Mouse (Mus musculus): ENCODE data around the gene Mpv17.

Gene Mpv17

GRCm38 (mm10) chr5:31154152-31154553 is at the start of gene Mpv17:
Gene Mpv17, minus strand, starts transcription at chr5:31154251.
- in situ Hi-C loops (cut with MboI; ENCODE audit: low pct_unique_long_range_greater_than_20kb in 1 of 2, low sequenced_read_pairs in 2 of 2, unreplicated experiment in 1 of 2), result no loop called here

- in situ Hi-C loops (cut with MboI; ENCODE audit: low pct_unique_long_range_greater_than_20kb in 1 of 2, low sequenced_read_pairs in 2 of 2, unreplicated experiment in 1 of 2), result no loop called here
Observed at GRCm38 (mm10) chr5:31202933-31203332, 48.9 kb upstream of the Mpv17 start.

- in situ Hi-C loops (cut with MboI; ENCODE audit: low pct_unique_long_range_greater_than_20kb in 1 of 2, low sequenced_read_pairs in 2 of 2, unreplicated experiment in 1 of 2), result no loop called here
Observed at GRCm38 (mm10) chr5:31201742-31202590, 47.9 kb upstream of the Mpv17 start, which contains the start of gene Zfp513. Gene Zfp513, minus strand, starts transcription at chr5:31202303.

- in situ Hi-C loops (cut with MboI; ENCODE audit: low pct_unique_long_range_greater_than_20kb in 1 of 2, low sequenced_read_pairs in 2 of 2, unreplicated experiment in 1 of 2), result no loop called here
Observed at GRCm38 (mm10) chr5:31201042-31201741, 47.1 kb upstream of the Mpv17 start.

- in situ Hi-C loops (cut with MboI; ENCODE audit: low pct_unique_long_range_greater_than_20kb in 1 of 2, low sequenced_read_pairs in 2 of 2, unreplicated experiment in 1 of 2), result no loop called here
Observed at GRCm38 (mm10) chr5:31200327-31200768, 46.3 kb upstream of the Mpv17 start.

GRCm38 (mm10) chr5:31199893-31200292 is 45.8 kb upstream of the Mpv17 start:
- in situ Hi-C loops (cut with MboI; ENCODE audit: low pct_unique_long_range_greater_than_20kb in 1 of 2, low sequenced_read_pairs in 2 of 2, unreplicated experiment in 1 of 2), result no loop called here

GRCm38 (mm10) chr5:31199321-31199892 is 45.4 kb upstream of the Mpv17 start:
- in situ Hi-C loops (cut with MboI; ENCODE audit: low pct_unique_long_range_greater_than_20kb in 1 of 2, low sequenced_read_pairs in 2 of 2, unreplicated experiment in 1 of 2), result no loop called here

GRCm38 (mm10) chr5:31198616-31199320 is 44.7 kb upstream of the Mpv17 start:
- in situ Hi-C loops (cut with MboI; ENCODE audit: low pct_unique_long_range_greater_than_20kb in 1 of 2, low sequenced_read_pairs in 2 of 2, unreplicated experiment in 1 of 2), result no loop called here

GRCm38 (mm10) chr5:31198170-31198569 is 44.1 kb upstream of the Mpv17 start:
- in situ Hi-C loops (cut with MboI; ENCODE audit: low pct_unique_long_range_greater_than_20kb in 1 of 2, low sequenced_read_pairs in 2 of 2, unreplicated experiment in 1 of 2), result no loop called here

GRCm38 (mm10) chr5:31197072-31197471 is 43.0 kb upstream of the Mpv17 start:
- in situ Hi-C loops (cut with MboI; ENCODE audit: low pct_unique_long_range_greater_than_20kb in 1 of 2, low sequenced_read_pairs in 2 of 2, unreplicated experiment in 1 of 2), result no loop called here

GRCm38 (mm10) chr5:31196207-31196606 is 42.2 kb upstream of the Mpv17 start:
- in situ Hi-C loops (cut with MboI; ENCODE audit: low pct_unique_long_range_greater_than_20kb in 1 of 2, low sequenced_read_pairs in 2 of 2, unreplicated experiment in 1 of 2), result no loop called here

GRCm38 (mm10) chr5:31195671-31196070 is 41.6 kb upstream of the Mpv17 start:
- in situ Hi-C loops (cut with MboI; ENCODE audit: low pct_unique_long_range_greater_than_20kb in 1 of 2, low sequenced_read_pairs in 2 of 2, unreplicated experiment in 1 of 2), result no loop called here

GRCm38 (mm10) chr5:31194486-31195485 is 40.7 kb upstream of the Mpv17 start:
- in situ Hi-C loops (cut with MboI; ENCODE audit: low pct_unique_long_range_greater_than_20kb in 1 of 2, low sequenced_read_pairs in 2 of 2, unreplicated experiment in 1 of 2), result no loop called here

- in situ Hi-C loops (cut with MboI; ENCODE audit: low pct_unique_long_range_greater_than_20kb in 1 of 2, low sequenced_read_pairs in 2 of 2, unreplicated experiment in 1 of 2), result no loop called here
Observed at GRCm38 (mm10) chr5:31193631-31194281, 39.7 kb upstream of the Mpv17 start.

GRCm38 (mm10) chr5:31192939-31193630 is 39.0 kb upstream of the Mpv17 start, which contains the start of the genes Snx17 and Eif2b4:
Gene Snx17, plus strand, starts transcription at chr5:31193227.
Gene Eif2b4, minus strand, starts transcription at chr5:31193430.
- in situ Hi-C loops (cut with MboI; ENCODE audit: low pct_unique_long_range_greater_than_20kb in 1 of 2, low sequenced_read_pairs in 2 of 2, unreplicated experiment in 1 of 2), result no loop called here

- in situ Hi-C loops (cut with MboI; ENCODE audit: low pct_unique_long_range_greater_than_20kb in 1 of 2, low sequenced_read_pairs in 2 of 2, unreplicated experiment in 1 of 2), result no loop called here
Observed at GRCm38 (mm10) chr5:31192045-31192938, 38.2 kb upstream of the Mpv17 start.

Measured in mouse embryonic stem cell (cell line).